Mouse (Mus musculus): Measurements from ENCODE around the gene Bcat1. TPM values are rescaled to one million over a fixed set of nuclear protein-coding genes. Genes with fewer than 3 reads are reported as not detected.

The Bcat1 gene
- polyA plus RNA-seq, 1 experiment from 2014 or later: 5.0 TPM

- ATAC-seq (replicated peaks; ENCODE audit: low FRiP score) (no peak), DNase-seq (ENCODE audit: low spot score) (no peak)
- Histone ChIP-seq H3K4me3 (ENCODE audit: low read depth, low read length) (no peak overlapping the region), H3K9ac (ENCODE audit: low read depth, low read length) (no peak overlapping the region), H3K4me2 (no peak overlapping the region), H3K27ac (ENCODE audit: low read depth, low read length) (no peak overlapping the region), H3K27me3 (replicated peaks; ENCODE audit: control insufficient read depth, insufficient read depth, low read length) (no peaks in the 10 kb centered on the region), H3K36me3 (ENCODE audit: control insufficient read depth, insufficient read depth, low read length) (no peaks in the 10 kb centered on the region), H3K4me1 (replicated peaks; ENCODE audit: control insufficient read depth, insufficient read depth, low read length) (no peaks in the 10 kb centered on the region), H3K9me3 (ENCODE audit: control insufficient read depth, low read length) (no peaks in the 10 kb centered on the region)
- 59% methylated on average over 1 of the region's 1 CpGs for WGBS
Measured at GRCm38 (mm10) chr6:145037626-145038025, 38.4 kb downstream of the Bcat1 start.

- Histone ChIP-seq H3K4me2 (no peak overlapping the region), H3K4me1 (replicated peaks; ENCODE audit: control insufficient read depth, insufficient read depth, low read length) (no peaks in the 10 kb centered on the region), H3K27ac (ENCODE audit: low read depth, low read length) (no peak overlapping the region), H3K36me3 (ENCODE audit: control insufficient read depth, insufficient read depth, low read length) (no peaks in the 10 kb centered on the region), H3K9me3 (ENCODE audit: control insufficient read depth, low read length) (no peaks in the 10 kb centered on the region), H3K9ac (ENCODE audit: low read depth, low read length) (no peak overlapping the region), H3K4me3 (ENCODE audit: low read depth, low read length) (no peak overlapping the region), H3K27me3 (replicated peaks; ENCODE audit: control insufficient read depth, insufficient read depth, low read length) (no peaks in the 10 kb centered on the region)
- DNase-seq (ENCODE audit: low spot score): no peak
- no peak for ATAC-seq (replicated peaks; ENCODE audit: low FRiP score)
- 89% methylated on average over 9 of the region's 9 CpGs for WGBS
Measured at GRCm38 (mm10) chr6:145035412-145035811, 40.6 kb downstream of the Bcat1 start.

GRCm38 (mm10) chr6:145030587-145030986 is 45.4 kb downstream of the Bcat1 start:
- no peak overlapping the region for H3K27ac ChIP-seq (ENCODE audit: low read depth, low read length)

GRCm38 (mm10) chr6:145023990-145024389 is 52.0 kb downstream of the Bcat1 start:
- WGBS: 83% methylated on average over 8 of the region's 8 CpGs
- no peaks in the 10 kb centered on the region for H3K9me3 ChIP-seq (ENCODE audit: control insufficient read depth, low read length)
- H3K4me3 ChIP-seq (ENCODE audit: low read depth, low read length): no peak overlapping the region
- no peaks in the 10 kb centered on the region for H3K36me3 ChIP-seq (ENCODE audit: control insufficient read depth, insufficient read depth, low read length)
- no peak overlapping the region for H3K4me2 ChIP-seq
- DNase-seq (ENCODE audit: low spot score) (no peak), ATAC-seq (replicated peaks; ENCODE audit: low FRiP score) (no peak)
- no peak overlapping the region for H3K27ac ChIP-seq (ENCODE audit: low read depth, low read length)
- H3K4me1 ChIP-seq (replicated peaks; ENCODE audit: control insufficient read depth, insufficient read depth, low read length): no peaks in the 10 kb centered on the region
- H3K27me3 ChIP-seq (replicated peaks; ENCODE audit: control insufficient read depth, insufficient read depth, low read length): no peaks in the 10 kb centered on the region
- no peak overlapping the region for H3K9ac ChIP-seq (ENCODE audit: low read depth, low read length)

More at GRCm38 (mm10) chr6:145030587-145030986, 45.4 kb downstream of the Bcat1 start:
- Histone ChIP-seq H3K9ac (ENCODE audit: low read depth, low read length) (no peak overlapping the region), H3K27me3 (replicated peaks; ENCODE audit: control insufficient read depth, insufficient read depth, low read length) (no peaks in the 10 kb centered on the region), H3K36me3 (ENCODE audit: control insufficient read depth, insufficient read depth, low read length) (no peaks in the 10 kb centered on the region), H3K4me2 (no peak overlapping the region), H3K9me3 (ENCODE audit: control insufficient read depth, low read length) (no peaks in the 10 kb centered on the region), H3K4me3 (ENCODE audit: low read depth, low read length) (no peak overlapping the region), H3K4me1 (replicated peaks; ENCODE audit: control insufficient read depth, insufficient read depth, low read length) (no peaks in the 10 kb centered on the region)
- DNase-seq (ENCODE audit: low spot score) (no peak), ATAC-seq (replicated peaks; ENCODE audit: low FRiP score) (no peak)
- 70% methylated on average over 9 of the region's 9 CpGs for WGBS

- Histone ChIP-seq H3K36me3 (ENCODE audit: control insufficient read depth, insufficient read depth, low read length) (no peaks in the 10 kb centered on the region), H3K4me1 (replicated peaks; ENCODE audit: control insufficient read depth, insufficient read depth, low read length) (no peaks in the 10 kb centered on the region), H3K27me3 (replicated peaks; ENCODE audit: control insufficient read depth, insufficient read depth, low read length) (no peaks in the 10 kb centered on the region), H3K9me3 (ENCODE audit: control insufficient read depth, low read length) (no peaks in the 10 kb centered on the region), H3K27ac (ENCODE audit: low read depth, low read length) (no peak overlapping the region), H3K4me2 (no peak overlapping the region), H3K4me3 (ENCODE audit: low read depth, low read length) (no peak overlapping the region), H3K9ac (ENCODE audit: low read depth, low read length) (no peak overlapping the region)
- no peak for ATAC-seq (replicated peaks; ENCODE audit: low FRiP score)
- 70% methylated on average over 14 of the region's 14 CpGs for WGBS
- no peak for DNase-seq (ENCODE audit: low spot score)
Measured at GRCm38 (mm10) chr6:145022966-145023725, 52.8 kb downstream of the Bcat1 start.

GRCm38 (mm10) chr6:145022349-145022748 is 53.6 kb downstream of the Bcat1 start:
- DNase-seq (ENCODE audit: low spot score): no peak
- Histone ChIP-seq H3K27ac (ENCODE audit: low read depth, low read length) (no peak overlapping the region), H3K4me1 (replicated peaks; ENCODE audit: control insufficient read depth, insufficient read depth, low read length) (no peaks in the 10 kb centered on the region), H3K9me3 (ENCODE audit: control insufficient read depth, low read length) (no peaks in the 10 kb centered on the region), H3K9ac (ENCODE audit: low read depth, low read length) (no peak overlapping the region), H3K4me2 (no peak overlapping the region), H3K27me3 (replicated peaks; ENCODE audit: control insufficient read depth, insufficient read depth, low read length) (no peaks in the 10 kb centered on the region), H3K4me3 (ENCODE audit: low read depth, low read length) (no peak overlapping the region), H3K36me3 (ENCODE audit: control insufficient read depth, insufficient read depth, low read length) (no peaks in the 10 kb centered on the region)
- WGBS: 55% methylated on average over 5 of the region's 5 CpGs
- no peak; the same call in 1 of the 2 replicates for ATAC-seq (replicated peaks; ENCODE audit: low FRiP score)

GRCm38 (mm10) chr6:145020553-145020952 is 55.4 kb downstream of the Bcat1 start:
- no peak overlapping the region for H3K4me3 ChIP-seq (ENCODE audit: low read depth, low read length)
- H3K27me3 ChIP-seq (replicated peaks; ENCODE audit: control insufficient read depth, insufficient read depth, low read length): no peaks in the 10 kb centered on the region
- H3K9me3 ChIP-seq (ENCODE audit: control insufficient read depth, low read length): no peaks in the 10 kb centered on the region
- H3K27ac ChIP-seq (ENCODE audit: low read depth, low read length): no peak overlapping the region
- H3K36me3 ChIP-seq (ENCODE audit: control insufficient read depth, insufficient read depth, low read length): no peaks in the 10 kb centered on the region
- 76% methylated on average over 4 of the region's 4 CpGs for WGBS
- no peak overlapping the region for H3K9ac ChIP-seq (ENCODE audit: low read depth, low read length)
- H3K4me1 ChIP-seq (replicated peaks; ENCODE audit: control insufficient read depth, insufficient read depth, low read length): peaks cover 2% of the 10 kb centered on the region; the same call in 1 of the 2 replicates
- DNase-seq (ENCODE audit: low spot score): no peak
- H3K4me2 ChIP-seq: no peak overlapping the region
- no peak for ATAC-seq (replicated peaks; ENCODE audit: low FRiP score)

- no peaks in the 10 kb centered on the region for H3K27me3 ChIP-seq (replicated peaks; ENCODE audit: control insufficient read depth, insufficient read depth, low read length)
- no peak for DNase-seq (ENCODE audit: low spot score)
- H3K4me1 ChIP-seq (replicated peaks; ENCODE audit: control insufficient read depth, insufficient read depth, low read length): peaks cover 2% of the 10 kb centered on the region; the same call in 1 of the 2 replicates
- no peaks in the 10 kb centered on the region for H3K9me3 ChIP-seq (ENCODE audit: control insufficient read depth, low read length)
- WGBS: 82% methylated on average over 5 of the region's 5 CpGs
- no peak overlapping the region for H3K9ac ChIP-seq (ENCODE audit: low read depth, low read length)
- H3K27ac ChIP-seq (ENCODE audit: low read depth, low read length): no peak overlapping the region
- ATAC-seq (replicated peaks; ENCODE audit: low FRiP score): no peak
- H3K4me2 ChIP-seq: no peak overlapping the region
- H3K36me3 ChIP-seq (ENCODE audit: control insufficient read depth, insufficient read depth, low read length): no peaks in the 10 kb centered on the region
- no peak overlapping the region for H3K4me3 ChIP-seq (ENCODE audit: low read depth, low read length)
Measured at GRCm38 (mm10) chr6:145018295-145018694, 57.7 kb downstream of the Bcat1 start.

GRCm38 (mm10) chr6:145017508-145017907 is 58.5 kb downstream of the Bcat1 start:
- H3K4me3 ChIP-seq (ENCODE audit: low read depth, low read length): no peak overlapping the region
- H3K9ac ChIP-seq (ENCODE audit: low read depth, low read length): no peak overlapping the region
- no peaks in the 10 kb centered on the region for H3K27me3 ChIP-seq (replicated peaks; ENCODE audit: control insufficient read depth, insufficient read depth, low read length)
- H3K4me1 ChIP-seq (replicated peaks; ENCODE audit: control insufficient read depth, insufficient read depth, low read length): peaks cover 2% of the 10 kb centered on the region; the same call in 1 of the 2 replicates
- no peak overlapping the region for H3K27ac ChIP-seq (ENCODE audit: low read depth, low read length)
- H3K4me2 ChIP-seq: no peak overlapping the region
- no peaks in the 10 kb centered on the region for H3K9me3 ChIP-seq (ENCODE audit: control insufficient read depth, low read length)
- DNase-seq (ENCODE audit: low spot score) (no peak), ATAC-seq (replicated peaks; ENCODE audit: low FRiP score) (peak; percentile 86)
- 69% methylated on average over 4 of the region's 4 CpGs for WGBS
- H3K36me3 ChIP-seq (ENCODE audit: control insufficient read depth, insufficient read depth, low read length): no peaks in the 10 kb centered on the region
